Mouse (Mus musculus) liver, embryonic 11.5 days (tissue): ENCODE data around the gene Cept1. TPM values are rescaled to one million over a fixed set of nuclear protein-coding genes. Genes with fewer than 3 reads are reported as not detected.

Experiments
- ATAC-seq: fragments of 200-750 bp; cut with Nextera tagmentation; replicated peaks from 2 replicates; pipeline ENCODE4 v1.8.0; 2017; ENCODE audit warnings: moderate number of reproducible peaks, mild to moderate bottlenecking, moderate TSS enrichment, moderate library complexity; ENCODE audit not compliant: low FRiP score
- DNase-seq: peaks from one replicate; pipeline ENCODE4 v3.0.0-alpha.2; 2017; ENCODE audit warnings: low spot score
- H3K27ac ChIP-seq: fragments of 300-500 bp; sonication (generic); 2 replicates; pipeline ENCODE4 v1.5.1; 2014; ENCODE audit warnings: mild to moderate bottlenecking, low read depth, low read length, control low read depth
- H3K27me3 ChIP-seq: fragments of 300-500 bp; sonication (generic); replicated peaks from 2 replicates; pipeline ENCODE4 v1.6.1; 2014; ENCODE audit warnings: low read length, mixed read lengths; ENCODE audit not compliant: control insufficient read depth, insufficient read depth
- H3K36me3 ChIP-seq: fragments of 300-500 bp; sonication (generic); 2 replicates; pipeline ENCODE4 v1.6.1; 2014; ENCODE audit warnings: mild to moderate bottlenecking, low read length, moderate library complexity, mixed read lengths; ENCODE audit not compliant: control insufficient read depth, insufficient read depth
- H3K4me1 ChIP-seq: fragments of 300-500 bp; sonication (generic); replicated peaks from 2 replicates; pipeline ENCODE4 v1.6.1; 2014; ENCODE audit warnings: low read length, mixed read lengths; ENCODE audit not compliant: control insufficient read depth, insufficient read depth
- H3K4me2 ChIP-seq: fragments of 300-500 bp; sonication (generic); 2 replicates; pipeline ENCODE4 v1.6.1; 2014; ENCODE audit warnings: mild to moderate bottlenecking, control low read depth, moderate library complexity
- H3K4me3 ChIP-seq: fragments of 300-500 bp; sonication (generic); 2 replicates; pipeline ENCODE4 v1.5.1; 2014; ENCODE audit warnings: low read depth, low read length, control low read depth
- H3K9ac ChIP-seq: fragments of 300-500 bp; sonication (generic); 2 replicates; pipeline ENCODE4 v1.6.1; 2014; ENCODE audit warnings: low read depth, low read length, control low read depth
- H3K9me3 ChIP-seq: fragments of 300-500 bp; sonication (generic); 2 replicates; pipeline ENCODE4 v1.6.1; 2016; ENCODE audit warnings: low read length, inconsistent platforms, mixed read lengths; ENCODE audit not compliant: control insufficient read depth
- WGBS: fragments of 180-500 bp; shearing (Covaris S2); extraction: QIAGEN DNeasy Blood & Tissue Kit; methylation state at CpG from one replicate; pipeline ENCODE4 v1.1.7; 2014; 5-methylcytosine and 5-hydroxymethylcytosine counted together
- polyA plus RNA-seq: library from polyadenylated mRNA; unstranded; fragments of >200 nt; fragmentation: Nextera tagmentation; extraction: Ambion mirVana; gene quantifications from 2 replicates; pipeline ENCODE4 v1.2.1, GENCODE M21; 2014

Cept1 gene
- polyA plus RNA-seq, 1 experiment from 2014 or later: 40.7 TPM

DNA sequence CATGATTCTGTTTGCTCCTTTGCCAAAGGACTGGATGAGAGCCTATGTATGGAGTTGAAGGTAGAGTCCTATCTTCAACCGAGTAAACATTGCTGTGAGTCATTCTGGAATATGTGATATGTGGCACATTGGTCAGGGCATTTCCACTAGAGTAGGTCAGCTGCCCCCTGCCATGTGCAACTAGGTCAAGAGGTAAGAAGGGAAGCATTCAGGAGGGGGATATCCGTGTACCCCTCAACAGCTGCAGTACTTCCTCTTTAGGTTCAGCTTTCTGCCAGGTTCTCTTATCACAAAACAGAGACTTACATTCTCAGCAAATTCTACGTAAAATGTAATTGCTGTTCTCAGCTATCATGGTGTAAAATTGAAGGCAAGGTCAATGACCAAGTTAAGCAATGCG, 73.4 kb downstream of the Cept1 start:
- ATAC-seq: no peak
- Histone ChIP-seq H3K4me3 (no peak overlapping the region), H3K36me3 (no peaks in the 10 kb centered on the region), H3K27me3 (no peaks in the 10 kb centered on the region), H3K4me2 (no peak overlapping the region), H3K27ac (no peak overlapping the region), H3K9me3 (no peaks in the 10 kb centered on the region), H3K9ac (no peak overlapping the region), H3K4me1 (no peaks in the 10 kb centered on the region)
- WGBS: 53% methylated on average over 4 of the region's 4 CpGs
- no peak for DNase-seq

DNA sequence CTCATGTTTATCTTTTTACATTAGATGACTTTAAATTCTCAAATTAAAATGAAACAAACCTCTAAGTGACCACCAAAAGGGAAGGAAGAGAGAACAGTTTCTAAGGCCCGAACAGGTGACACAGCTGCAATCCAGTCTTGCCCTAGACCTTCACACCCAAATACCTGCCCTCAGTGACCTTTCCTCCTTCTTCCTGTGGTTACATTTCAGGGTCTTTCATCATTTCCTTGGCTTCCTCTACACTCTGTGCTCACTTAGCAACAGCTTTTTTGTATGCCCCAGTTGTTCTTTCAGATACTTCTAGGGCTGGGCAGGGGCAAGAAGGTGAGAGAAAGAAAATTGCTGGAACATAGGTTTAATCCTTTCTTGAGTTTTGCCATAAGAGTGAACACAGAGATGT, 82.9 kb downstream of the Cept1 start:
- DNase-seq: no peak
- Histone ChIP-seq H3K9ac (no peak overlapping the region), H3K9me3 (no peaks in the 10 kb centered on the region), H3K27ac (no peak overlapping the region), H3K4me1 (no peaks in the 10 kb centered on the region), H3K27me3 (no peaks in the 10 kb centered on the region), H3K4me3 (no peak overlapping the region), H3K4me2 (no peak overlapping the region), H3K36me3 (no peaks in the 10 kb centered on the region)
- WGBS: 62% methylated on average over 1 of the region's 1 CpGs
- ATAC-seq: no peak

DNA sequence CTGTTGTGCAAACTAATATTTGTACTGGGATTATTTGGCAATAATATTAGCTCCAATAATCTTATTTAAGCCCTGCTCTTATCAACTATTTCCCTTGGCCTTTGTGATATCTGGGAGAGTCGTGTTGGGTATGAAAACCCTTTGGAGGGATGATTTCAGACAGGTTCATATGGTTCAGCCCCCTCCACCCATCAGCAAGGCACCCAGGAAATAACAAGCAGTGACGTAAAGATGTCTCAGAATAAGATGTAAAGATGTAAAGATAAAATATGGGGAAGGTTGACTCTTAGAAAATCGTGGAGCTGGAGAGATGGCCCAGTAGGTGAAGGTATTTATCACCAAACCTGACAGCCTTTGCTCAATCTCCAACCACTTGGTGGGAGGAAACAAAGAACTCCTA, 85.1 kb downstream of the Cept1 start:
- ATAC-seq (no peak), DNase-seq (no peak)
- Histone ChIP-seq H3K9ac (no peak overlapping the region), H3K36me3 (no peaks in the 10 kb centered on the region), H3K27me3 (no peaks in the 10 kb centered on the region), H3K27ac (no peak overlapping the region), H3K9me3 (no peaks in the 10 kb centered on the region), H3K4me2 (no peak overlapping the region), H3K4me3 (no peak overlapping the region), H3K4me1 (no peaks in the 10 kb centered on the region)
- 48% methylated on average over 3 of the region's 3 CpGs for WGBS

DNA sequence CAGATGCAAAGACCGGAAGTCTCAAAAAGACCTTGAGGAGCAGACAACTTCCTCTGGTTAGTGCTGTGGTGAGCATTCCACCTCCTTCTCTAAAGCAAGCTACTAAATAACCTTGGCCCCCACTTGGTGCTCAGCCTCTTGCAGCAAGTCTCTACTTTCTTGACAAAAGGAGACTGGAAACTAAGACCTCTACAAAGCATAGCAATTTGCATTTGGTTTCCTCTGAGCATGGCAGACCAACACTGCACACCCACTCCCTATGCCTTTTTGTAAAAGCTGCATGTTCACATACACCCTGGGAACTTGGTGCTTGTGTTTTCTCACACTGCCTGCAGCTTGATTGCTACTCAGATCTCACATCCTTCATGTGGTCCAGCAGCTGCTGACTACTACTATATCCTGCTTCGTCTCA, 85.5 kb downstream of the Cept1 start:
- H3K27ac ChIP-seq: no peak overlapping the region
- H3K9me3 ChIP-seq: no peaks in the 10 kb centered on the region
- no peaks in the 10 kb centered on the region for H3K27me3 ChIP-seq
- H3K4me1 ChIP-seq: no peaks in the 10 kb centered on the region
- ATAC-seq (no peak), DNase-seq (no peak)
- no peak overlapping the region for H3K4me3 ChIP-seq
- H3K9ac ChIP-seq: no peak overlapping the region
- H3K36me3 ChIP-seq: no peaks in the 10 kb centered on the region
- no peak overlapping the region for H3K4me2 ChIP-seq
- 62% methylated on average over 2 of the region's 2 CpGs for WGBS

DNA sequence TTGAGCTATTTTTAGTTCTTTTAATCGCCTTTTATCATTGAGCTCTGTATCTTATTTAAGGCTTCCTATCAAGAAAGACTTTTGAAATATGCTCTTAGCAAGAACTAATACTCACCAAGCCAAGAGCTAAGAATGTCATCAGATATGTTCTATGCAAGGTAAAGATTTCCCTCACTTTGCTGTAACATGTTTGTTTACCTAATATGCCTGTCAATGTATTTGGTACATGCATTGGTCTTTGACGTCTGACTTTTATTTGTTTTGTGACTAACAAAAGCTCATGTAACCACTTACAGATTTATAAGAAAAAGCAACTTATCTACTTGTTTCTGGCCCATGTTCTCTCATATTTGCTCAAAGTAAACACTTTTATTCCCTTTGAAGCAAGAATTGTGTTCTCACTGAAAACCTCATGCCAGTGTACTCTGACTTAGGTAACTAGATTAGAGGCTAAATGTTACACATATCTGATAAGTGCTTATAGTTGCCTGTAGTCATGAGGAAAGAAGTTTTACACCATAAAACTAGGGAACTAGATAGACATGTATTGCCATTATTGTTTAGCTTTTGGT, 90.2 kb downstream of the Cept1 start:
- 70% methylated on average over 2 of the region's 2 CpGs for WGBS
- H3K9ac ChIP-seq: no peak overlapping the region
- DNase-seq (no peak), ATAC-seq (no peak)
- H3K4me2 ChIP-seq: no peak overlapping the region
- no peaks in the 10 kb centered on the region for H3K27me3 ChIP-seq
- H3K36me3 ChIP-seq: no peaks in the 10 kb centered on the region
- H3K9me3 ChIP-seq: no peaks in the 10 kb centered on the region
- H3K27ac ChIP-seq: no peak overlapping the region
- no peak overlapping the region for H3K4me3 ChIP-seq
- H3K4me1 ChIP-seq: no peaks in the 10 kb centered on the region

DNA sequence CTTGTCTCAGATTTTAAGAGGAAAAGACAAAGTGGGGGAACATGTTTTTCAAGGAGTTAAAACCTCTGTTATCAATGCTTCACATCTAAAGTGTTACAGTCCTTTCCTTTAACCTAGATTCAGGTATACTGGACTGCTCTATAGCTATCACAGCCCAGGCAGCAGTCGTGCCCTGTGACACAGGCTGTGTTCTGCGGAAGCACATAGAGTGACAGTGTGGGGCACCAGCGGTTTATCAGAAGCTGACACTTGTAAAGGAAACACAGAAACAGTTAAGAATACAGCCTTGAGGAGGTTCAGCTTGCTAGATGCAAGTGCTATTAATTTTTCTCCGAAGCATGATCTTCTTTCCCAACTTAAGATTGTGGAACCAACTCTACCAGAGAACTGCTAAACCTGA, 95.0 kb downstream of the Cept1 start:
- H3K9me3 ChIP-seq: no peaks in the 10 kb centered on the region
- H3K9ac ChIP-seq: no peak overlapping the region
- DNase-seq: no peak
- H3K27ac ChIP-seq: no peak overlapping the region
- no peaks in the 10 kb centered on the region for H3K36me3 ChIP-seq
- peak; percentile 57; the same call in 1 of the 2 replicates for ATAC-seq
- no peaks in the 10 kb centered on the region for H3K4me1 ChIP-seq
- WGBS: 50% methylated on average over 4 of the region's 4 CpGs
- H3K4me2 ChIP-seq: no peak overlapping the region
- no peak overlapping the region for H3K4me3 ChIP-seq
- no peaks in the 10 kb centered on the region for H3K27me3 ChIP-seq

Other genes with a start within 250 kb of the Cept1 start
- not detected in 2 replicates for gene Chil6, start 141.6 kb downstream of the Cept1 start, polyA plus RNA-seq
- gene Dennd2d, start 65.4 kb downstream of the Cept1 start, polyA plus RNA-seq: 5.2 and 6.1 TPM in 2 replicates
- gene Dram2, start within 50 bp of the Cept1 start, polyA plus RNA-seq: 34.7 and 40.5 TPM in 2 replicates
- gene Lrif1, start 137.2 kb upstream of the Cept1 start, polyA plus RNA-seq: 10.7 and 11.8 TPM in 2 replicates
- gene Cd53, start 242.3 kb upstream of the Cept1 start, polyA plus RNA-seq: 14.5 and 15.2 TPM in 2 replicates